Mouse (Mus musculus) liver, embryonic 13.5 days (tissue): Measurements from ENCODE around the gene Tmprss6. TPM values are rescaled to one million over a fixed set of nuclear protein-coding genes. Genes with fewer than 3 reads are reported as not detected.

Experiments
- ATAC-seq: fragments of 200-750 bp; cut with Nextera tagmentation; 2 replicates; pipeline ENCODE4 v1.8.0; 2017; ENCODE audit warnings: low read depth, mild to moderate bottlenecking, moderate number of reproducible peaks, moderate library complexity
- DNase-seq: peaks from one replicate; pipeline ENCODE4 v3.0.0; 2022
- H3K27ac ChIP-seq: fragments of 300-500 bp; sonication (generic); 2 replicates; pipeline ENCODE4 v1.5.1; 2015; ENCODE audit warnings: moderate library complexity, mild to moderate bottlenecking, inconsistent platforms
- H3K27me3 ChIP-seq: fragments of 300-500 bp; sonication (generic); 2 replicates; pipeline ENCODE4 v1.6.1; 2015; ENCODE audit warnings: mild to moderate bottlenecking, inconsistent platforms
- H3K36me3 ChIP-seq: fragments of 300-500 bp; sonication (generic); 2 replicates; pipeline ENCODE4 v1.6.1; 2015; ENCODE audit warnings: mild to moderate bottlenecking, inconsistent platforms
- H3K4me1 ChIP-seq: fragments of 300-500 bp; sonication (generic); replicated peaks from 2 replicates; pipeline ENCODE4 v1.6.1; 2015; ENCODE audit warnings: inconsistent platforms
- H3K4me2 ChIP-seq: fragments of 300-500 bp; sonication (generic); 2 replicates; pipeline ENCODE4 v1.6.1; 2015; ENCODE audit warnings: inconsistent platforms, mild to moderate bottlenecking, moderate library complexity
- H3K4me3 ChIP-seq: fragments of 300-500 bp; sonication (generic); replicated peaks from 2 replicates; pipeline ENCODE4 v1.5.1; 2015; ENCODE audit warnings: mild to moderate bottlenecking, inconsistent platforms
- H3K9ac ChIP-seq: fragments of 300-500 bp; sonication (generic); 2 replicates; pipeline ENCODE4 v1.6.1; 2015; ENCODE audit warnings: mild to moderate bottlenecking, inconsistent platforms
- H3K9me3 ChIP-seq: fragments of 300-500 bp; sonication (generic); replicated peaks from 2 replicates; pipeline ENCODE4 v1.6.1; 2016; ENCODE audit warnings: inconsistent platforms
- WGBS: fragments of 180-500 bp; shearing (Covaris S2); methylation state at CpG from one replicate; pipeline ENCODE4 v1.1.7; 2015; ENCODE audit not compliant: insufficient replicate concordance; 5-methylcytosine and 5-hydroxymethylcytosine counted together
- polyA plus RNA-seq: library from polyadenylated mRNA; unstranded; fragments of >200 nt; fragmentation: Nextera tagmentation; extraction: Ambion mirVana; gene quantifications from 2 replicates; pipeline ENCODE4 v1.2.1, GENCODE M21; 2015

Tmprss6 gene
- polyA plus RNA-seq, 1 experiment from 2014 or later = 7.8 TPM

DNA sequence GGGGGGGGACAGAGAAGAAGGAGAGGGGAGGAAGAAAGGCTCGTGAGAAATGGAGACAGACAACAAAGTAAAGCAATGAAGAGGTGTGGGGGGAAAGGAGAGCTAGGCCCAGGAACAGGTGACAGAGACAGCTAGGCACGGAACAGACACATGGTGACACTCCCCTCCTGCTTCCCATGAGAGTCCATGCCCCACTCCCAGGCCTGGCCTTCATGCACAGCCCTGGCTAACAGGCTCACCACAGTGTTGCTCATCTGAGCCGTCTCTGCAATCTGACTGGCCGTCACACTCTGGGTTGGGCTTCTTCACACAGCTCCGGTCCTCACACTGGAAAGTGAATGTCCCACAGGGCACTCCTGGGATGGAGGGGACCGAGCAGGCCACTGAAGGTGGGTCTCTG, 24.6 kb downstream of the Tmprss6 start:
- 46% methylated on average over 6 of the region's 6 CpGs for WGBS
- H3K4me1 ChIP-seq = peaks cover 13% of the 10 kb centered on the region
- H3K9ac ChIP-seq = no peak overlapping the region
- no peak for ATAC-seq
- DNase-seq = no peak
- no peaks in the 10 kb centered on the region for H3K9me3 ChIP-seq
- H3K4me2 ChIP-seq = no peak overlapping the region
- H3K36me3 ChIP-seq = peaks cover 6% of the 10 kb centered on the region; the same call in 1 of the 2 replicates
- no peak overlapping the region for H3K4me3 ChIP-seq
- H3K27me3 ChIP-seq = peaks cover 3% of the 10 kb centered on the region; the same call in 1 of the 2 replicates
- no peak overlapping the region for H3K27ac ChIP-seq

DNA sequence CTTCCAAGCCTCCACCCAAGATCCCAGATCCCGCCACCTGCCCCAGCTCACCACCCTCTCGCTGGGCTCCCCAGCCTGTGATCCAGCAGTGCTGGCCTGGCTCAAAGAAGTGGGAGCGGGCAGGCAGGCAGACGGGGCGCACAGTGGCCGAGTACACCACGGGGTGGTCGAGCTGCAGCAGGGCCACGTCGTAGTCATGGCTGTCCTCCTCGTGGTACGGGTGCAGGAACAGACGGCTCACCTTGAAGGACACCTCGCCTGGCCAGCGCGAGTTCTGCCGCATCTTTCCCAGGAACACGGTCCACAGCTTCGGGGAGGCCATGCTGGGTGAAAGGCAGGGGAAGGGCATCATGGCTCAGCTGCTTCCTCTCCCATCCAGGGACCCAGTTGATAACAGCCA, 26.2 kb downstream of the Tmprss6 start:
- no peak overlapping the region for H3K27ac ChIP-seq
- H3K4me1 ChIP-seq = peaks cover 14% of the 10 kb centered on the region
- whole genome bisulfite sequencing = 76% methylated on average over 19 of the region's 19 CpGs
- no peak overlapping the region for H3K9ac ChIP-seq
- no peak for DNase-seq
- H3K4me3 ChIP-seq = no peak overlapping the region
- H3K9me3 ChIP-seq = no peaks in the 10 kb centered on the region
- peaks cover 18% of the 10 kb centered on the region for H3K27me3 ChIP-seq
- H3K36me3 ChIP-seq = peaks cover 6% of the 10 kb centered on the region; the same call in 1 of the 2 replicates
- H3K4me2 ChIP-seq = no peak overlapping the region
- no peak for ATAC-seq

DNA sequence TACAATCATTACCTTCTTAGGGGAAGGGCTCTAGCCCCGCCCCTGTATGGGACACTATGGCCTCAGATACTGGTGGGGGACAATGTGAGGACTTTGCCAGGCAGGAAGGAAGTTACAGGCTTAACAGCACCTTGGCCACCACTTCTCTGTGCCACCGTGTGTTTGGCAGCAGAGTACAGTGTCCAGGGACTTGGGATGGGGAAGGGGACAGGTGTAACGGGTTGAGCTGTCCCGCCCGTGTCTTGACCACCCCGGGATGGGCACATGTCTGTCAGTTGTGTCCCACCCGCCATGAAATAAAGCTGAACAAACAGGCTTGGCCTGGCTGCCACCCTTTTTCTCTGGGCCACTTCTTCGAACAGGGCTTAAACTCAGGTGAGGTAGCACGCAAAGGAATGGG, 29.5 kb downstream of the Tmprss6 start:
- H3K9me3 ChIP-seq = no peaks in the 10 kb centered on the region
- WGBS = 56% methylated on average over 9 of the region's 9 CpGs
- DNase-seq = no peak
- peaks cover 6% of the 10 kb centered on the region; the same call in 1 of the 2 replicates for H3K36me3 ChIP-seq
- H3K27ac ChIP-seq = no peak overlapping the region
- no peak for ATAC-seq
- H3K4me2 ChIP-seq = no peak overlapping the region
- H3K27me3 ChIP-seq = peaks cover 44% of the 10 kb centered on the region
- H3K4me3 ChIP-seq = no peak overlapping the region
- H3K9ac ChIP-seq = no peak overlapping the region
- H3K4me1 ChIP-seq = peaks cover 26% of the 10 kb centered on the region

- DNase-seq (no peak), ATAC-seq (no peak)
- peaks cover 6% of the 10 kb centered on the region; the same call in 1 of the 2 replicates for H3K36me3 ChIP-seq
- WGBS = 55% methylated on average over 8 of the region's 8 CpGs
- H3K9ac ChIP-seq = no peak overlapping the region
- H3K27me3 ChIP-seq = peaks cover 45% of the 10 kb centered on the region
- no peaks in the 10 kb centered on the region for H3K9me3 ChIP-seq
- H3K27ac ChIP-seq = no peak overlapping the region
- H3K4me3 ChIP-seq = no peak overlapping the region
- peaks cover 26% of the 10 kb centered on the region for H3K4me1 ChIP-seq
- no peak overlapping the region for H3K4me2 ChIP-seq
Observed at GRCm38 (mm10) chr15:78438505-78438904, 29.9 kb downstream of the Tmprss6 start.

- WGBS = 50% methylated on average over 4 of the region's 4 CpGs
- DNase-seq = no peak
- ATAC-seq = no peak
- Histone ChIP-seq H3K27ac (no peak overlapping the region; the same call in 1 of the 2 replicates), H3K9ac (no peak overlapping the region), H3K27me3 (peaks cover 42% of the 10 kb centered on the region), H3K4me2 (no peak overlapping the region), H3K4me1 (peaks cover 26% of the 10 kb centered on the region), H3K4me3 (no peak overlapping the region), H3K9me3 (no peaks in the 10 kb centered on the region), H3K36me3 (peaks cover 6% of the 10 kb centered on the region; the same call in 1 of the 2 replicates)
Observed at GRCm38 (mm10) chr15:78438018-78438394, 30.4 kb downstream of the Tmprss6 start.

DNA sequence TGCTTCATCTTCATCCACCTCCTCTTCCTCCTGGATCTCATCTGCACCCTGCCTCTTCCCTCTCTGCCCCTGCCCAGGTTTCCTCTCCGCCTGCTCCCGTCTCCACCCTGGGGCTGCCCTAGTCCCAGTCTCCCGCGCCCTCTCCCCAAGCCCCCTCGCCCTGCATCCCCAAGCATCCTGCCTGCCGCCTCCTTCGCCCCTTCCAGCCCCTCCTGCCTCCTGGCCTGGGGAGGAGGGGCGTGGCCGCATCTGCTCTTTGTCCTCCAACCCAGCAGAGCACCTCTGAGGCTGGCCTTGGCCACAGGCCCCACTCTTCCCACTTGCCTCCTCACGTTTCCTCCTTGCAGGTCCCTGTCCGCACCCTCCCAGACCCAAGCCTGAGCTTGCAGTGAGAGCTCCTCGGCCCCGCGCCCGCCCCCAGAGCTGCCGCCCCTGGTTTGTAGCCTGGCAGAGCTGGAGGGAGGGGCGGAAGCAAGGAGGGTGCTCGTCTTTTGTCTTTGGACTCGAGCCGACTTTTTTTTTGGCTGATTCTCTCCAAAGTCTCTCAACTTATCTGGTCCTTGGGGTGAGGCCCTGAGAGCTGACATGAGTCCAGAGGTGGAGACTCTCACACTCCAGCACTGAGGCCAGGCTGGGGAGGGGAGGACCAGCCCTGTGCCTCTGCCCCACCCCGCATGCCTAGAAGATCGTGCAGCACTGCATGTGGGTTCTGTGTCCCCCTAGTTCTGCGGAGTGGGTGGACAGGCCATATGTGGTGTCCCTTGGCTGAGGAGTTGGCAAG, 31.0 kb downstream of the Tmprss6 start:
- no peak overlapping the region for H3K4me3 ChIP-seq
- no peak; the same call in 1 of the 2 replicates for ATAC-seq
- peaks cover 42% of the 10 kb centered on the region for H3K27me3 ChIP-seq
- DNase-seq = no peak
- no peak overlapping the region for H3K9ac ChIP-seq
- peaks cover 26% of the 10 kb centered on the region for H3K4me1 ChIP-seq
- H3K36me3 ChIP-seq = peaks cover 6% of the 10 kb centered on the region; the same call in 1 of the 2 replicates
- peak overlapping the region; percentile 54 for H3K4me2 ChIP-seq
- WGBS = 43% methylated on average over 23 of the region's 23 CpGs
- peak overlapping the region; percentile 59 for H3K27ac ChIP-seq
- H3K9me3 ChIP-seq = no peaks in the 10 kb centered on the region

GRCm38 (mm10) chr15:78436380-78437192, 31.8 kb downstream of the Tmprss6 start:
- H3K4me2 ChIP-seq = peak overlapping the region; percentile 54
- DNase-seq = no peak
- no peak overlapping the region for H3K9ac ChIP-seq
- 23% methylated on average over 32 of the region's 32 CpGs for WGBS
- H3K36me3 ChIP-seq = no peaks in the 10 kb centered on the region
- H3K27ac ChIP-seq = no peak overlapping the region
- H3K9me3 ChIP-seq = no peaks in the 10 kb centered on the region
- no peak overlapping the region; the same call in 1 of the 2 replicates for H3K4me3 ChIP-seq
- peaks cover 42% of the 10 kb centered on the region for H3K27me3 ChIP-seq
- H3K4me1 ChIP-seq = peaks cover 31% of the 10 kb centered on the region
- ATAC-seq = peak; percentile 32

DNA sequence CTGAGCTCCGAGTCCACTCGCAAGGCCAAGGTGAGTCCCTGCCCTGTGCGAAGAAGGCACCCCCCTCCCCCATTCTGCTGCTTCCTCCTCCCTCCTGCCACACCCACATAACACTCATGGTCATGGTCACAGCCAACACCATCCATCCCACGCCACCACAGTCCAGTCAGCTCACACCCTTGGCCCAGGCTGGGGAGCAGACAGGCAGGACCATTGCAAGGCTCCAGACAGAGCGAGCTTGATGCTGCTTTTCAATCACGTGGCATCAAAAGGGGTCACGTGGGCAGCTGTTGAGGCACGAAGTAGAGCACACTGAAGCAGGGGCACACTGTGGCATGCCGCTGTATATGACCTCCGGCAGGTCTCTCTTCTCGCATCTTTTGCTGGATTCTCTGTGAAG, 32.8 kb downstream of the Tmprss6 start:
- DNase-seq = no peak
- Histone ChIP-seq H3K4me1 (peaks cover 38% of the 10 kb centered on the region), H3K27me3 (peaks cover 42% of the 10 kb centered on the region), H3K4me2 (no peak overlapping the region), H3K9me3 (no peaks in the 10 kb centered on the region), H3K36me3 (no peaks in the 10 kb centered on the region), H3K4me3 (no peak overlapping the region), H3K27ac (no peak overlapping the region), H3K9ac (no peak overlapping the region)
- WGBS = 70% methylated on average over 11 of the region's 11 CpGs
- no peak for ATAC-seq

DNA sequence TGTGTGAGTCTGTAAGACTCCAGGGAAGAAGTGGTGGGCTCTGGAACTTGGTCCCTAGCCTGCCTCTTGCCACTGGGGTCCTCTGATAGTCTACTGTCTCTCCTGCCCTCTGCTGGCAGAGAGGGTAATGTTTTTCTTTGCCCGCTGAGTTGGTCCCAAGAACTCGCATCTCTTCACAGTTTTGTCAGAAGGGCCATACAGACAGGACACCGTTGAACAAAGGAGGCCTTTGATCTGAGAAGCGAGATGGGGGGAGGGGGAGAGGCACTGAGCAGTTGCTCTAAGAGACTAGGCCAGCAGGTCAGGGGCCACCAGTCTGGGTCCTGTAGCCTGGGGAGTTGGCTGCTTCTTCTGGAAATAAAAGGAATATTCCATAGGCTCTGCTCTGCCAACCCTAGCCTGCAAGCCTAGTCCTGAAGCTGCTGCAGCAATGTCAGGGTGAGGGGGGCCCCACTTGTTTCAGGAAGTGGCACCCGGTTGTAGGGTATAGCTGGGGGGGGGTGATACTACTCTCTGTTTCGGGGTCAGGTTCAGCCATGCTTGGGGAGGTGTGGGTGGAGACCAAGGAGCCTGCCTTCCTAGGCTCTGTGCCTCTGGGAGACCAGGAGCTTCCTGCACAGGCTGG, 33.4 kb downstream of the Tmprss6 start:
- Histone ChIP-seq H3K4me3 (no peak overlapping the region), H3K27ac (no peak overlapping the region), H3K4me2 (no peak overlapping the region), H3K9ac (no peak overlapping the region), H3K27me3 (peaks cover 48% of the 10 kb centered on the region), H3K36me3 (no peaks in the 10 kb centered on the region), H3K9me3 (no peaks in the 10 kb centered on the region), H3K4me1 (peaks cover 38% of the 10 kb centered on the region)
- ATAC-seq (no peak), DNase-seq (no peak)
- WGBS = 38% methylated on average over 6 of the region's 6 CpGs

DNA sequence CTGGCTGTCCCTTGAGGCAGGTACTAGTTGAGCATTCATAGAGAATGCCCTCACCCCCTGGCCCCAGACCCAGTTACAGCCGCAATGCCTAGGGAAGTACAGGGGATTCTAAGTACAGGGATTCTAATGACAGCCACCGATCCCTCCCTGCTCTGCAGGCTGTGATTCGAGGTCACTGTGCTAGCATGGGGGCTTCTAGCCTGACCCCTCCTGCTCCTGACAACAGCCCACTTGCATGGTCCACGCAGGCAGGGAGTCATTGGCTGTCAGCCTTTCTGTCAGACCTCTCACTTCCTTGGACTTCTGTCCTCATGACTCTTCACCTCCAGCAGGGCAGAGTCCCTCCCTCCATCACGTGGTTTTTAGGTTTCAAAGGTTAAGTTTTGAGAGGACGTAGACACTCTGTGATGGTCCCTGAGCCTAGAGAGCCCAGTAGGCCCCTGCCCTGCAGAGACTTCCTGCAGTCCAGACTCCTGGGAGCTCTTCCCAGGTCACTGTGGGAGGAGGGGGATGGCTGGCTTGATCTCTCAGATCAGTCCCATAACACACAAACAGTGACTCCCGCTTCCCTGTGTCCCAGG, 36.8 kb downstream of the Tmprss6 start:
- Histone ChIP-seq H3K4me3 (no peak overlapping the region), H3K27ac (peak overlapping the region; percentile 23), H3K9ac (no peak overlapping the region), H3K27me3 (peaks cover 60% of the 10 kb centered on the region), H3K9me3 (no peaks in the 10 kb centered on the region), H3K4me2 (no peak overlapping the region), H3K36me3 (no peaks in the 10 kb centered on the region), H3K4me1 (peaks cover 20% of the 10 kb centered on the region)
- ATAC-seq (peak; percentile 19; the same call in 1 of the 2 replicates), DNase-seq (no peak)
- 52% methylated on average over 7 of the region's 7 CpGs for WGBS

- Histone ChIP-seq H3K27me3 (peaks cover 57% of the 10 kb centered on the region), H3K9me3 (no peaks in the 10 kb centered on the region), H3K4me2 (no peak overlapping the region), H3K4me1 (peaks cover 17% of the 10 kb centered on the region), H3K9ac (no peak overlapping the region), H3K4me3 (no peak overlapping the region), H3K36me3 (no peaks in the 10 kb centered on the region), H3K27ac (no peak overlapping the region)
- DNase-seq = no peak
- 81% methylated on average over 10 of the region's 10 CpGs for WGBS
- ATAC-seq = no peak
Observed at GRCm38 (mm10) chr15:78430874-78431273, 37.6 kb downstream of the Tmprss6 start.
